Mouse (Mus musculus) midbrain, embryonic 15.5 days (tissue): ENCODE results near the gene Atp11a. TPM values are rescaled to one million over a fixed set of nuclear protein-coding genes. Genes with fewer than 3 reads are reported as not detected.

Experiments
- ATAC-seq: fragments of 200-750 bp; cut with Nextera tagmentation; replicated peaks from 2 replicates; pipeline ENCODE4 v1.8.0; 2017; ENCODE audit warnings: moderate TSS enrichment
- H3K27ac ChIP-seq: fragments of 300-500 bp; sonication (generic); 2 replicates; pipeline ENCODE4 v1.5.1; 2015; ENCODE audit warnings: mild to moderate bottlenecking, inconsistent platforms
- H3K27me3 ChIP-seq: fragments of 300-500 bp; sonication (generic); replicated peaks from 2 replicates; pipeline ENCODE4 v1.6.1; 2015; ENCODE audit warnings: inconsistent platforms
- H3K36me3 ChIP-seq: fragments of 300-500 bp; sonication (generic); replicated peaks from 2 replicates; pipeline ENCODE4 v1.6.1; 2015; ENCODE audit warnings: inconsistent platforms
- H3K4me1 ChIP-seq: fragments of 300-500 bp; sonication (generic); 2 replicates; pipeline ENCODE4 v1.6.1; 2015; ENCODE audit warnings: inconsistent platforms
- H3K4me2 ChIP-seq: fragments of 300-500 bp; sonication (generic); 2 replicates; pipeline ENCODE4 v1.6.1; 2015; ENCODE audit warnings: inconsistent platforms, mild to moderate bottlenecking, moderate library complexity
- H3K4me3 ChIP-seq: fragments of 300-500 bp; sonication (generic); 2 replicates; pipeline ENCODE4 v1.5.1; 2015; ENCODE audit warnings: mild to moderate bottlenecking, inconsistent platforms
- H3K9ac ChIP-seq: fragments of 300-500 bp; sonication (generic); 2 replicates; pipeline ENCODE4 v1.6.1; 2015; ENCODE audit warnings: mild to moderate bottlenecking, inconsistent platforms
- H3K9me3 ChIP-seq: fragments of 300-500 bp; sonication (generic); 2 replicates; pipeline ENCODE4 v1.6.1; 2016; ENCODE audit warnings: inconsistent platforms
- WGBS: fragments of 180-500 bp; shearing (Covaris S2); methylation state at CpG from one replicate; pipeline ENCODE4 v1.1.7; 2015; ENCODE audit warnings: mixed read lengths; 5-methylcytosine and 5-hydroxymethylcytosine counted together
- polyA plus RNA-seq: library from polyadenylated mRNA; unstranded; fragments of >200 nt; fragmentation: Nextera tagmentation; extraction: Ambion mirVana; gene quantifications from 2 replicates; pipeline ENCODE4 v1.2.1, GENCODE M21; 2015

Atp11a gene
- polyA plus RNA-seq, 1 experiment from 2014 or later = 17.5 TPM

DNA sequence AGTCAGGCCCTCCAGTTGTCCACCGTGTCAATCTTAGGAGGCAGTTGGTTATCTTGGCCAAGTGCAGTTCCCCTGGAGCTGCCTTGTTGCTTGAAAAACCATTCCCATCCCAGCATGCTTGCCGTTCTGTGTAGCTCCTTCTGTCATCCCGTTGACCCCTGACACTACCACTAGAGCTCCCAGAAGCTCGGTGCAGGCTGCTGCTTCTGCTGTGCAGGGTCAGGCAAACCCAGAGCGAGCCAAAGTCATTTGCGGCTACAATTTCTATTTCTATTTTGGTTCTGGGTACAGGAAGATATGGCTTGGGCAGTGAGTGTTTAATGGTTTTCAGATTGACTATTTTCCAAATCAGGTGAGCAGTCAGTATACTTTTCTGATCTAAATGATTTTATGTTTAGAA is 43.0 kb downstream of the Atp11a start:
- ATAC-seq = no peak
- Histone ChIP-seq H3K9ac (no peak overlapping the region), H3K4me2 (no peak overlapping the region), H3K9me3 (no peaks in the 10 kb centered on the region), H3K4me3 (no peak overlapping the region), H3K36me3 (no peaks in the 10 kb centered on the region), H3K27me3 (no peaks in the 10 kb centered on the region), H3K27ac (no peak overlapping the region), H3K4me1 (peaks cover 20% of the 10 kb centered on the region)
- WGBS = 59% methylated on average over 6 of the region's 6 CpGs

DNA sequence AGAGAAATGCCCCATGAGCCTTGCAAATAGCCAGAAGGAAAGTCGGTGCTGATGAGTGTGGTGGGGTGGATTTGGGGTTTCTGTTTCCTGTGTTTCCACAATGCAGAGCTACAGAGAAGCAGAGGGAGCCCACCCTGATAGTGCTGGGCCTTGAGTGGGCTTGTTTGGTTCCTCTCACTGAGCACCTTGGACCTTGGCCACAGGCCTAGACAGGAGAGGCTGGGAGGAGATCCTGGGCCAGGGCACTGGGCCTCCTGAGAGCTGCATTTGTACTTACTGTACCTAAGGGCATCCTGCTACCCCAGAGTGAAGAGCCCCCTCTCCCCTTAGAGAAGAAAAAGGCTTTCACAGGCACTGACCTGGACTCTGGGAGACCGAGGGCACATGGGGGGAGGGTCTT is 43.4 kb downstream of the Atp11a start:
- no peak for ATAC-seq
- WGBS = 73% methylated on average over 2 of the region's 2 CpGs
- no peak overlapping the region for H3K9ac ChIP-seq
- H3K4me1 ChIP-seq = peaks cover 20% of the 10 kb centered on the region
- H3K27ac ChIP-seq = no peak overlapping the region
- no peaks in the 10 kb centered on the region for H3K27me3 ChIP-seq
- H3K36me3 ChIP-seq = no peaks in the 10 kb centered on the region
- H3K9me3 ChIP-seq = no peaks in the 10 kb centered on the region
- H3K4me2 ChIP-seq = no peak overlapping the region
- no peak overlapping the region for H3K4me3 ChIP-seq

DNA sequence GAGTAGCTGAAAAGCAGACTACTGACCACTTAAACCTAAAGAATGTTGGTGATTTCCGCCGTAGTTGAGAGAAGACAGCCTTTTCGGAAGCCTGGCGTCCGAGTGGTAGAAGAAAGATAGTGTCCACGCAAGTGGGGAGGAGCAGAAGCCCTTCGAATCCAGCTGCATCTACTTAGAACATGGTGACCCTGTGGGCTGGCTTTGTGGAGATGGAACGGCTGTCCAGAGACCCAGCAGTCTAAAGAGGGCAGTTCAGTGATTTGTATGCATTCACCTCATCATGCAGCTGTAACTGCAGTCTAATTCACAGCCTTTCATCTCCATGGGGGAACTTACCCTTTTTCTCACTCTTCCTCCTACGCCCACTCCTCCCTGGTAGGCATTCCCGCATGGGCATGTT is 44.8 kb downstream of the Atp11a start:
- ATAC-seq = no peak
- WGBS = 84% methylated on average over 10 of the region's 10 CpGs

DNA sequence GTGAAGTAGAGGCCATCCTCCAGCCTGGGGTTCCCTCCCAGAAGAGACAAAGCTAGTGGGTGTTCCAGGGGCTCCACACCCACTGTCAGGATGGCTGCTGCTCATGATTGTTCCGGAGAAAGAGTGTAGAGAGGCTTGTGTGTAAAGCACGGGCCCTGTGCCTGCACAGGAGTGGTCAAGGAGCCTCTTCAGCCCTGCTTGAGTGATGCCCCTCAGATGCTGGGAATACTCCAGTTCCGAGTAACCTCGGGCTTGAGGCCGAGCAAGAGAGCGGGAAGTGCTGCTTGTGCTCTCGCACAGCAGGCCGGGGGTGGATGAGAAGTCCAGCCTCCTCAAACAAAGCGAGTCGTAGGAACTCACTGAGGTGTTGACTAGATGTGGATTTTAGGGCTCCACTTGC is 46.3 kb downstream of the Atp11a start:
- H3K27ac ChIP-seq = no peak overlapping the region
- H3K27me3 ChIP-seq = no peaks in the 10 kb centered on the region
- no peak overlapping the region for H3K4me2 ChIP-seq
- H3K36me3 ChIP-seq = no peaks in the 10 kb centered on the region
- peaks cover 27% of the 10 kb centered on the region for H3K4me1 ChIP-seq
- H3K9ac ChIP-seq = no peak overlapping the region
- no peak for ATAC-seq
- H3K9me3 ChIP-seq = no peaks in the 10 kb centered on the region
- no peak overlapping the region for H3K4me3 ChIP-seq
- 78% methylated on average over 10 of the region's 10 CpGs for WGBS

More for the DNA sequence above, 44.8 kb downstream of the Atp11a start:
- Histone ChIP-seq H3K4me1 (peaks cover 27% of the 10 kb centered on the region), H3K4me2 (no peak overlapping the region), H3K27ac (no peak overlapping the region), H3K27me3 (no peaks in the 10 kb centered on the region), H3K9ac (no peak overlapping the region), H3K9me3 (no peaks in the 10 kb centered on the region), H3K36me3 (no peaks in the 10 kb centered on the region), H3K4me3 (no peak overlapping the region)

DNA sequence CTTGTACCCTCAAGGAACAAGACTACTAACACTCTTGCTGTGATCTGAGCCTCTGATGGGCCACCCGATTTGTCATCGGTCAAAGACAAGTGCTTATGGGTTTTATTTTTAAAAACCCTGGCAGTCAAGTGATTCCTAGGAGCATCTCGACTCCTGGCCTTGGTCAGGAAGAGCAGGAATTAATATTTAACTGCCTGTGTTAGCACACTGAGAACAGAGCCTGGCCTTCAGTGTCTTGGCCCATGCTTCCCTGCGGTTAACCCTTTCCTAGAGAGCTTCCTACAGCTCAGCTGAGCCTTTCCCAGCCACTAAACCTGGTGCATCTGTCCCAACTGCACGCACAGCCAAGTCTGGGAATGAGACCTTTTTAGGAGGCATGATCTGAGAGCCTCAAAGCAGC is 48.1 kb downstream of the Atp11a start:
- no peak for ATAC-seq
- Histone ChIP-seq H3K27me3 (no peaks in the 10 kb centered on the region), H3K27ac (no peak overlapping the region), H3K4me2 (no peak overlapping the region), H3K4me1 (peaks cover 19% of the 10 kb centered on the region), H3K36me3 (no peaks in the 10 kb centered on the region), H3K9ac (no peak overlapping the region), H3K9me3 (no peaks in the 10 kb centered on the region), H3K4me3 (no peak overlapping the region)
- 70% methylated on average over 5 of the region's 5 CpGs for WGBS

DNA sequence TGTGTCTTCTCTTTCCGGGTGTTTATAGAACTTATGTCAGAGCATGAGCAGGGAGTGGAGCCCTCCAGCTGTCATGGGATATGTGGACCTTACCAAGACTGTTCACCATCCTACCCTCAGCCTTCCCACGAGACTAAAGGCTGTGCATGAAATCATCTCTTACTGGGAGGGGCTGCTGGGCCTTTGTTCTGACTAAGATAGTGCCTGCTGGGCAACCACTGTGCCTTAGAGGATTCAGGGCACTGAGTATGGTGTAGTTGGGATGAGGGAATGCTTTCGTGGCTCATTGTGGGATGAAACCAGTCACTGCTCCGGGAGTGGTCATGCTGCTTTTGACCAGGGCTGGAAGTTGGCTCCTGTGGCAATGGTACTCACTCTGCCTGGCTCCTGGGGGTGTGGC is 48.8 kb downstream of the Atp11a start:
- 43% methylated on average over 4 of the region's 4 CpGs for WGBS

DNA sequence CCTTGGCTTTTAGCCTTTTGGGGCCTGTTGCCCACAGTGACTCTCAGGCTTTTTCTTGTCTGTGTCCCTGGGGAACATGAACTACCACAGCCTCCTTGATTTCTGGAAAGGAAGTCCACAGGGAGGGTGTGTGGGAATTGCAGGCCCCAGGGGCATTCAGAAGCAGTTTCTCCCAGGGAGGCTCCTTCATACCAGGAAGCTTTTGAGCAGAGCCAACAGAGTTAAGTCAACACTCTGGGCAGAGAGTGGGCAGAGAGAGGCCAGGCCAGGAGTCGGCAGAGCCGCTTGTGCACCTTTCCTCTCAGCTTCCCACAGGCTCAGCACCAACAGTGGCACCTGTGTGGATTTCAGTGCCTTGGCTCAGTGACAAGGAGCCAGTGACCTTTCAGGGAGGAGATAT is 51.2 kb downstream of the Atp11a start:
- no peak for ATAC-seq
- Histone ChIP-seq H3K9ac (no peak overlapping the region), H3K9me3 (no peaks in the 10 kb centered on the region)

More for the DNA sequence above, 48.8 kb downstream of the Atp11a start:
- no peak overlapping the region for H3K4me2 ChIP-seq
- no peak overlapping the region for H3K9ac ChIP-seq
- H3K4me3 ChIP-seq = no peak overlapping the region
- H3K4me1 ChIP-seq = peaks cover 14% of the 10 kb centered on the region; the same call in 1 of the 2 replicates
- no peak overlapping the region for H3K27ac ChIP-seq
- ATAC-seq = no peak
- H3K27me3 ChIP-seq = no peaks in the 10 kb centered on the region
- H3K9me3 ChIP-seq = no peaks in the 10 kb centered on the region
- no peaks in the 10 kb centered on the region for H3K36me3 ChIP-seq

DNA sequence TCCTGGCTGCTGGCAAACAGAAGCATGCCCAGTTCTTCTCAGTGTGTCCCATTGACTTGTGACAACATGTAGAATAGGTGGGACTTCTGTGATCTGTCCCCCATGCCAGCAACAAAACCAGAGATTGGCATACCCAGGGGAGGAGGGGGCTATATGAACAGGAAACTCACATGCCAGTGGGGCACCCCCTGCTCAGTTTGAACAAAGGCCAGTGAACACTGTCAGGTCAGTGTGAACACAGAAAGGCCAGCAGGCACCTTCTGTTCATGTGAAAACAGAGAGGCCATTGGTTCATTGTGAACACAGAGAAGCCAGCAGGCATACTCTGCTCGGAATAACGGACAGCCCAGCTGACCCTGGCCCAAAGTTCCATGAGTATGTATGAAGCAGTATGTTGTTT is 52.7 kb downstream of the Atp11a start:
- ATAC-seq = no peak
- Histone ChIP-seq H3K9ac (no peak overlapping the region), H3K9me3 (no peaks in the 10 kb centered on the region), H3K4me2 (no peak overlapping the region), H3K4me1 (0 out of 2 replicates have a peak, but pooled peaks cover 6% of the 10 kb centered on the region), H3K36me3 (peaks cover 7% of the 10 kb centered on the region; the same call in 1 of the 2 replicates), H3K4me3 (no peak overlapping the region), H3K27ac (no peak overlapping the region), H3K27me3 (no peaks in the 10 kb centered on the region)
- WGBS = 54% methylated on average over 2 of the region's 2 CpGs

More for the DNA sequence above, 51.2 kb downstream of the Atp11a start:
- H3K4me3 ChIP-seq = no peak overlapping the region
- H3K4me1 ChIP-seq = 0 out of 2 replicates have a peak, but pooled peaks cover 6% of the 10 kb centered on the region
- H3K4me2 ChIP-seq = no peak overlapping the region
- no peak overlapping the region for H3K27ac ChIP-seq
- 91% methylated on average over 2 of the region's 2 CpGs for WGBS
- no peaks in the 10 kb centered on the region for H3K27me3 ChIP-seq
- peaks cover 7% of the 10 kb centered on the region; the same call in 1 of the 2 replicates for H3K36me3 ChIP-seq

DNA sequence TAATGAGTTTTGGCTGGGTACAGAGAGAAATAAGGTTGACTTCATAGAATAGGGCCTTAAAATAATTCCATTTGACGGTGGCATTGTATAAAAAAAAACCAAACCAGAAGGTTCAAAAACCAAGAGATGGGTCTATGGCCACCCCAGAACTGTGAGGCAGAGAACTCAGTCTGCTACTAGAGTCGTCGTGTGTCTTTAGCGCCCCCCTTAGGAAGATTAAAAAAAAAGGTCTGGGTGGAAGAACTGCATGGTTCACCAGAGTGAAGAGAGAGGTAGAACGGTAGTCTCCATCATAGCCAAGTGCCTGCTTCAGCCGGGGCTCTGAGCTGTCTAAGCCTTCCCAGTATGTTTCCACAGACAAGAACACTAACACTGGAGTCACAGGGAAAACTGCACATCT is 54.4 kb downstream of the Atp11a start:
- Histone ChIP-seq H3K4me1 (no peaks in the 10 kb centered on the region), H3K36me3 (peaks cover 7% of the 10 kb centered on the region; the same call in 1 of the 2 replicates), H3K9me3 (no peaks in the 10 kb centered on the region), H3K9ac (no peak overlapping the region), H3K27ac (no peak overlapping the region), H3K4me2 (no peak overlapping the region), H3K27me3 (no peaks in the 10 kb centered on the region), H3K4me3 (no peak overlapping the region)
- no peak for ATAC-seq
- 51% methylated on average over 6 of the region's 6 CpGs for WGBS

DNA sequence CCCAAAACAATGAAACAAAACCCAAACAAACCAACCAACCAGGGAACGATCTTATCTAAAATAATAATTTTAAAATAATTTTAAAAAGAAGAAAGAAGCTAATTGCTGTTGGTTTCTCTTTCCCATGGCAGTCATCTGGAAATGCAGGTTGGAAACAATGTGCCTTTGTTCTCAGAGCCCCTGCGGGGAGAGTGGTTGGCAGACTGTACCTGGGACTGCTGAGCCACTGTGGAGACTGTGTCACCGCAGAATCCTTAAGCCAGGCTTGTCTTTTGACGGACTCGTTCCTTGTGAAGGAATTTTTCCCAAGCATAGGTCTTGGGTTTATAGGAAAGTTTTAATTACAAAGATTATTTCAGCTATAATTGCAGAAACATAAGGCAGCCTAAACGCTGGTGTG is 59.6 kb downstream of the Atp11a start:
- peaks cover 7% of the 10 kb centered on the region; the same call in 1 of the 2 replicates for H3K36me3 ChIP-seq
- 70% methylated on average over 6 of the region's 6 CpGs for WGBS
- no peak overlapping the region for H3K9ac ChIP-seq
- no peak for ATAC-seq
- no peak overlapping the region for H3K27ac ChIP-seq
- no peaks in the 10 kb centered on the region for H3K9me3 ChIP-seq
- no peak overlapping the region for H3K4me3 ChIP-seq
- H3K27me3 ChIP-seq = no peaks in the 10 kb centered on the region
- no peak overlapping the region for H3K4me2 ChIP-seq
- no peaks in the 10 kb centered on the region for H3K4me1 ChIP-seq

DNA sequence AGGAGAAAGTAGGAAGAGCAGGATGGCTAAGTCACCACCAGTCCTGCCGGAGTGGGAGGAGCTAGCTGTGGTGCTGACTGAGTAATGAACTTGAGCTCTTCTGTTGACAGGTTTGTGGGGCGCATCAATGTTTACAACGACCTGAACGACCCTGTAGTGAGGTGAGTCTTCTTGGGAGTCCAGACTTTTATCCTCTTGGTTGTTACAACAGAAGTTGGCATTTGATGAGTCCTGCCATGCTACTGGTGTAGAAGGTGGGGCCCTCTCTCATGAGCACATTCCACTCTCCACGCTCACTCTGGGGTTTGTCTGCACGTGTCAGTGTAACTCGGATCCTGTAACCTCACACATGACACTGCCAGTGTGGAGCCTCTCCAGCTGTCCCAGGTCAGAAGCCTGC is 66.1 kb downstream of the Atp11a start:
- no peak overlapping the region for H3K4me3 ChIP-seq
- H3K36me3 ChIP-seq = peaks cover 20% of the 10 kb centered on the region; the same call in 1 of the 2 replicates
- no peaks in the 10 kb centered on the region for H3K4me1 ChIP-seq
- H3K4me2 ChIP-seq = no peak overlapping the region
- 92% methylated on average over 7 of the region's 7 CpGs for WGBS
- no peaks in the 10 kb centered on the region for H3K9me3 ChIP-seq
- ATAC-seq = no peak
- no peaks in the 10 kb centered on the region for H3K27me3 ChIP-seq
- H3K9ac ChIP-seq = no peak overlapping the region
- no peak overlapping the region for H3K27ac ChIP-seq

DNA sequence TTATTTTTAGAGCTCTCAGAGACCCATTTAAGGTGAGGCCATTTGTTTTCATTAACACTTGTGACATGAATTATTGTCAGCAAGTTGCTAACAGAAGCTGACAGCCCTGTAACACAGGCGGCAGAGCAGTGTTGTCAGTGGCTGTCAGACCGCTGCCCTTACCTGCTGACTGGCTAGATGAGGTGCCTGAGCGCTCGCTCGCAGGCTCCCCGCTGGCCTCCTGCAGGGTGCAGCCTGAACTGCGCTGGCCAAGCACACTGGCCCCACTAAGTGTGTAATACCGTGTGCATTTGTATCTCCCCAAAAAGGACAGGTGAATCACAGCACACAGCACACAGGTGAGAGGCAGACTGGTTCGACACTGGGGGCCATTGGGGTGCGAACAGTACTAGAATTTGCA is 67.7 kb downstream of the Atp11a start:
- H3K27ac ChIP-seq = no peak overlapping the region
- no peak overlapping the region for H3K9ac ChIP-seq
- H3K4me1 ChIP-seq = no peaks in the 10 kb centered on the region
- no peak overlapping the region for H3K4me2 ChIP-seq
- no peak overlapping the region for H3K4me3 ChIP-seq
- no peaks in the 10 kb centered on the region for H3K9me3 ChIP-seq
- WGBS = 60% methylated on average over 10 of the region's 10 CpGs
- H3K27me3 ChIP-seq = no peaks in the 10 kb centered on the region
- ATAC-seq = no peak
- peaks cover 20% of the 10 kb centered on the region; the same call in 1 of the 2 replicates for H3K36me3 ChIP-seq

DNA sequence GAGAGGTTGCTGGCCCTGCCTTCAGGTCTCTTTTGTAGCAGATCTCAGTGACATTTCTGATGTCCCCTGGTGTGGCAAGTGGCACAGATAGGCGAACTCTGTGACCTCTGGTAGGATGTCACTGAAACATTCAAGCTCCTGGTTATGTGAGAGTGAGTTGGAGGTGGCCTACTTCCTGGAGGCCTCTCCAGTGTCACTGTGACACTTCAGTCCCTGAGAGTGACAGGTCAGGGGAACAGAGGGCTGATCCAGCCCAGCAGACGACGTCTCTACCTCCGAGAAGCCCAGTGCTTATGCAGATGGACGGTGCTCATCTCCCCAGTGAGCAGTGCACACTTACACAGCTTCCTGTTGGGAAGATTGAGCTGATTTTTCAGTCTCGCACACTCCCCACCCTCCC is 68.4 kb downstream of the Atp11a start:
- Histone ChIP-seq H3K27me3 (no peaks in the 10 kb centered on the region), H3K4me1 (no peaks in the 10 kb centered on the region), H3K9ac (no peak overlapping the region), H3K4me2 (no peak overlapping the region), H3K4me3 (no peak overlapping the region), H3K36me3 (peaks cover 20% of the 10 kb centered on the region; the same call in 1 of the 2 replicates), H3K27ac (no peak overlapping the region), H3K9me3 (no peaks in the 10 kb centered on the region)
- no peak for ATAC-seq
- 68% methylated on average over 6 of the region's 6 CpGs for WGBS
